Mouse (Mus musculus) liver, adult 2 months (tissue): ENCODE measurements around the gene Mertk. TPM values are rescaled to one million over a fixed set of nuclear protein-coding genes. Genes with fewer than 3 reads are reported as not detected.

Experiments
- DNase-seq: peaks from one replicate; pipeline ENCODE4 v3.0.0-alpha.2; 2011; ENCODE audit warnings: low read depth, low spot score; ENCODE audit errors: extremely low read depth
- H3K27ac ChIP-seq: fragments of 200-500 bp; replicated peaks from 2 replicates; pipeline ENCODE4 v1.5.1; 2012; ENCODE audit warnings: low read depth, mild to moderate bottlenecking, control low read depth, inconsistent platforms, low read length; ENCODE audit not compliant: insufficient read depth
- H3K27me3 ChIP-seq: fragments of 200-500 bp; 2 replicates; pipeline ENCODE4 v1.6.1; 2012; ENCODE audit warnings: mild to moderate bottlenecking, moderate library complexity, low read length, inconsistent platforms; ENCODE audit not compliant: control insufficient read depth, insufficient read depth
- H3K36me3 ChIP-seq: fragments of 200-500 bp; 2 replicates; pipeline ENCODE4 v1.6.1; 2012; ENCODE audit warnings: low read length, inconsistent platforms; ENCODE audit not compliant: control insufficient read depth, insufficient read depth
- H3K4me1 ChIP-seq: fragments of 200-500 bp; 2 replicates; pipeline ENCODE4 v1.6.1; 2011; ENCODE audit warnings: low read length; ENCODE audit not compliant: control insufficient read depth, insufficient read depth
- H3K4me3 ChIP-seq: fragments of 200-500 bp; 2 replicates; pipeline ENCODE4 v1.5.1; 2011; ENCODE audit warnings: low read depth, mild to moderate bottlenecking, control low read depth, low read length, moderate library complexity; ENCODE audit not compliant: insufficient read depth
- H3K79me2 ChIP-seq: fragments of 200-500 bp; 2 replicates; pipeline ENCODE4 v1.6.1; 2012; ENCODE audit warnings: inconsistent platforms, mild to moderate bottlenecking, low read length, moderate library complexity; ENCODE audit not compliant: control insufficient read depth, insufficient read depth
- H3K9ac ChIP-seq: fragments of 200-500 bp; 2 replicates; pipeline ENCODE4 v1.6.1; 2012; ENCODE audit warnings: low read depth, mild to moderate bottlenecking, control low read depth, inconsistent platforms, low read length
- CTCF ChIP-seq: fragments of 200-500 bp; IDR thresholded peaks from 2 replicates; pipeline ENCODE4 v1.5.1; 2011; ENCODE audit warnings: low read depth, low read length, control low read depth
- POLR2A ChIP-seq: fragments of 200-500 bp; IDR thresholded peaks from 2 replicates; pipeline ENCODE4 v1.6.1; 2011; ENCODE audit warnings: low read length, control low read depth; ENCODE audit not compliant: insufficient read depth; ENCODE audit errors: extremely low read depth
- WGBS: fragments of 180-500 bp; shearing (Covaris S2); methylation state at CpG from one replicate; pipeline ENCODE4 v1.1.7; 2018; 5-methylcytosine and 5-hydroxymethylcytosine counted together
- polyA plus RNA-seq: library from polyadenylated mRNA; depleted of rRNA; stranded (reverse); fragments of >200 nt; gene quantifications from 2 replicates; pipeline ENCODE4 v1.2.3, GENCODE M21; 2012
- total RNA-seq: library from RNA; depleted of rRNA; stranded (reverse); fragments of >200 nt; gene quantifications from 2 replicates; pipeline ENCODE4 v1.2.3, GENCODE M21; 2014

Gene Mertk
- total and polyA plus RNA-seq, 2 experiments = 3.8 to 16.5 TPM

GRCm38 (mm10) chr2:128768545-128769247 lies 69.9 kb downstream of the Mertk start:
- no peak for TF ChIP-seq POLR2A
- no peak for TF ChIP-seq CTCF
- 76% methylated on average over 4 of the region's 4 CpGs for WGBS
- Histone ChIP-seq H3K27me3 (no peaks in the 10 kb centered on the region), H3K27ac (no peak overlapping the region), H3K79me2 (no peaks in the 10 kb centered on the region), H3K4me3 (no peak overlapping the region), H3K4me1 (no peaks in the 10 kb centered on the region), H3K9ac (no peak overlapping the region), H3K36me3 (peaks cover 48% of the 10 kb centered on the region)
- DNase-seq = no peak

- H3K27ac ChIP-seq = no peak overlapping the region
- DNase-seq = no peak
- peaks cover 42% of the 10 kb centered on the region for H3K36me3 ChIP-seq
- TF ChIP-seq POLR2A = no peak
- no peaks in the 10 kb centered on the region for H3K4me1 ChIP-seq
- WGBS = 91% methylated on average over 6 of the region's 6 CpGs
- no peaks in the 10 kb centered on the region for H3K79me2 ChIP-seq
- H3K9ac ChIP-seq = no peak overlapping the region
- no peaks in the 10 kb centered on the region for H3K27me3 ChIP-seq
- H3K4me3 ChIP-seq = no peak overlapping the region
Measured at GRCm38 (mm10) chr2:128770557-128770956, 71.8 kb downstream of the Mertk start.

DNA sequence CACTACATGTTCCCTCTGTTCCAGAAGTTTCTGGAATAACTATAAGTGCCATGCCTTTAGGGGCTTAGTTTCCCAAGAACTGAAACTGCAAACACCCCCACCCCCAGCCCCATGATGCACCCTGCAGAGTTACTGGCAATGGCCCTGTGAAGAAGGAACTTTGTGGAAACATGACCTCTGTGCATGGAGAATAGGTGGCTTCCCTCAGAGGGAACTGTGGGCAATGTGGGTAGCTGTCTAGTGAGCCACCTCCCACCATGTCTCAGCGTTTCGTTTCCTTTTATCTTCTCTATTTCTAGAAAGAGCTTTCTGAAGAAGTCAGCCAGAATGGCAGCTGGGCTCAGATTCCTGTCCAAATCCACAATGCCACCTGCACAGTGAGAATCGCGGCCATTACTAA lies 72.3 kb downstream of the Mertk start:
- TF ChIP-seq CTCF = no peak
- TF ChIP-seq POLR2A = no peak
- whole genome bisulfite sequencing = 89% methylated on average over 4 of the region's 4 CpGs
- Histone ChIP-seq H3K27me3 (no peaks in the 10 kb centered on the region), H3K4me1 (no peaks in the 10 kb centered on the region), H3K27ac (no peak overlapping the region), H3K9ac (no peak overlapping the region), H3K36me3 (peaks cover 40% of the 10 kb centered on the region), H3K79me2 (no peaks in the 10 kb centered on the region), H3K4me3 (no peak overlapping the region)
- no peak for DNase-seq

- H3K27me3 ChIP-seq = no peaks in the 10 kb centered on the region
- H3K36me3 ChIP-seq = peaks cover 33% of the 10 kb centered on the region
- H3K4me3 ChIP-seq = no peak overlapping the region
- DNase-seq = no peak
- no peaks in the 10 kb centered on the region for H3K4me1 ChIP-seq
- WGBS = 97% methylated on average over 7 of the region's 7 CpGs
- no peak for TF ChIP-seq CTCF
- TF ChIP-seq POLR2A = no peak
- no peaks in the 10 kb centered on the region for H3K79me2 ChIP-seq
- no peak overlapping the region for H3K27ac ChIP-seq
- no peak overlapping the region for H3K9ac ChIP-seq
Measured at GRCm38 (mm10) chr2:128771750-128772338, 73.1 kb downstream of the Mertk start.

DNA sequence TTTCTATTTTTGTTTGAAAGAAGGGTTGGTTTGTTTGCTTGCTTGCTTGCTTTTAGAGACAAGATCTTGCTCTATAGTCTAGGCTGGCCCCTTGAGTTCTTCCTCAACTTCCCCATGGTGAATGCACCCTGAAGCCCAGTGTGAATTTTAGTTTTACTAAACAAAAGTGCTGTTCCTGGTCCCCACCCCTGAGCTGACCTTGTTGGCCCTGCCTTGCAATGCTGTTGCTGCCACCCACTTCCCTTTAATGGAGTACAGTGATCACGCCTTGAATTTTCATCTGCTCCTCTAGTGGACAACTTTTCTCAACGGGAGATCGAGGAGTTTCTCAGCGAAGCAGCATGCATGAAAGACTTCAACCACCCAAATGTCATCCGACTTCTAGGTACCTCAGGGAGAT lies 83.5 kb downstream of the Mertk start:
- Histone ChIP-seq H3K27me3 (no peaks in the 10 kb centered on the region), H3K27ac (no peak overlapping the region), H3K79me2 (no peaks in the 10 kb centered on the region), H3K9ac (no peak overlapping the region), H3K4me1 (no peaks in the 10 kb centered on the region), H3K4me3 (no peak overlapping the region), H3K36me3 (peaks cover 51% of the 10 kb centered on the region)
- 87% methylated on average over 5 of the region's 5 CpGs for WGBS
- no peak for TF ChIP-seq CTCF
- no peak for TF ChIP-seq POLR2A
- peak; percentile 10 for DNase-seq

- Histone ChIP-seq H3K36me3 (peaks cover 46% of the 10 kb centered on the region), H3K4me3 (no peak overlapping the region), H3K9ac (no peak overlapping the region), H3K27me3 (no peaks in the 10 kb centered on the region), H3K79me2 (no peaks in the 10 kb centered on the region), H3K4me1 (no peaks in the 10 kb centered on the region), H3K27ac (no peak overlapping the region)
- no peak for DNase-seq
- TF ChIP-seq CTCF (no peak), POLR2A (no peak)
- WGBS = 90% methylated on average over 10 of the region's 10 CpGs
Measured at GRCm38 (mm10) chr2:128783660-128784345, 85.0 kb downstream of the Mertk start.
